Mouse (Mus musculus): Measurements from ENCODE around the gene Ece2. TPM values are rescaled to one million over a fixed set of nuclear protein-coding genes. Genes with fewer than 3 reads are reported as not detected.
A peak's percentile ranks its signal among the peaks of the same experiment; 100 is the strongest.

The Ece2 gene
- polyA plus RNA-seq (2015; fragmentation: Nextera tagmentation; extraction: Ambion mirVana) = 2.4 and 2.6 TPM in 2 replicates

DNA sequence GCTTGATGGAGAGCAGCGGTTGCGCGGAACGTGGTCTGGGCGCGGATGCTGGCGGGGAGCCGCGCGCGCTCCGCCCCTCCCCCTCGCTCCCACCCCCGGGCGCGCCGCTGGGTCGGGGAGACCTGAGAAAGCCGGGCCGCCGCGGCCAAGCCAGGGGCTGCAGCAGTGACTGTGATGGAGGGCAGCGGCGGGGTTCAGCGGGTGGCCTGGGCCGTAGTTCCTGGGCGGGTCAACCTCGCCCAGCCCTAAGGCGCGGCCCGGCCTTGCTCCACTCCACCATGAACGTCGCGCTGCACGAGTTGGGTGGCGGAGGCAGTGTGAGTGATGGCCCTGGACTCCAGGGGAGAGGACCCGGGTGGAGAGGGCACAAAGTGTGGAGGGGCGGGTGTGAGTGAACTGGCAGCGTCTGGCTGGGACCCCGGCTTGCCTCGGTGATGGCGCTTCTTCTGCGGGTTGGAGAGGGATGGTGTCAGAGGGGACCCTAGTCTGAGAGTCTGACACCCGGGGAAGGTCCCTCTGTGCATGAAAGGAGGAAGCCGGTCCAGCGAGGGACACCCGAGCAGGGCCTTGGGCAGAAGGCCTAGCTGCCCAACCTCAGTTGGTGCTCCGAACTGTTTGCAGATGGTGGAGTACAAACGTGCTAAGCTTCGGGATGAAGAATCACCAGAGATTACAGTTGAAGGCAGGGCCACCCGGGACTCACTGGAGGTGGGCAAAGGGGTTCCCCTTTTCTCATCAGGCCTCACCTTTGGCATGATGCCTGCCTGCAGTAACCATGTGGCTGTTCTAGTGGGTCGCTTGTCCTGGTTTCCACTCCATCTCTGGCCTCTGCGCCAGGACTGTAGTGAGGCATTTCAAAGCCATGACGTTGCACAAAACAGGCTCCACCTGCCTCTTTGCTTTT lies at the start of gene Ece2:
Gene Ece2 (plus strand): TSS at position 98 of the 904 bp plus-strand sequence.
- no peaks in the 10 kb centered on the region for H3K9me3 ChIP-seq (replicated peaks; ENCODE audit: control insufficient read depth, low read length)
- peak within 1 kb of the TSS; percentile 59 for H3K4me3 ChIP-seq (replicated peaks; ENCODE audit: low read length)
- peak within 1 kb of the TSS; percentile 87 for H3K4me2 ChIP-seq (ENCODE audit: low read depth, low read length)
- H3K27ac ChIP-seq (ENCODE audit: low read length) = no peak within 1 kb of the TSS
- H3K4me1 ChIP-seq (ENCODE audit: control insufficient read depth, insufficient read depth, low read length) = peaks cover 7% of the 10 kb centered on the region; the same call in 1 of the 2 replicates
- peak within 1 kb of the TSS; percentile 72 for H3K9ac ChIP-seq (ENCODE audit: low read length)
- ATAC-seq (ENCODE audit: insufficient read depth, low FRiP score) = peak; percentile 66; the same call in 1 of the 2 replicates
- H3K27me3 ChIP-seq (ENCODE audit: control insufficient read depth, insufficient read depth, low read length) = peaks cover 11% of the 10 kb centered on the region; the same call in 1 of the 2 replicates
- no peaks in the 10 kb centered on the region for H3K36me3 ChIP-seq (ENCODE audit: control insufficient read depth, insufficient read depth, low read length)
- 6% methylated on average over 54 of the region's 54 CpGs for WGBS

DNA sequence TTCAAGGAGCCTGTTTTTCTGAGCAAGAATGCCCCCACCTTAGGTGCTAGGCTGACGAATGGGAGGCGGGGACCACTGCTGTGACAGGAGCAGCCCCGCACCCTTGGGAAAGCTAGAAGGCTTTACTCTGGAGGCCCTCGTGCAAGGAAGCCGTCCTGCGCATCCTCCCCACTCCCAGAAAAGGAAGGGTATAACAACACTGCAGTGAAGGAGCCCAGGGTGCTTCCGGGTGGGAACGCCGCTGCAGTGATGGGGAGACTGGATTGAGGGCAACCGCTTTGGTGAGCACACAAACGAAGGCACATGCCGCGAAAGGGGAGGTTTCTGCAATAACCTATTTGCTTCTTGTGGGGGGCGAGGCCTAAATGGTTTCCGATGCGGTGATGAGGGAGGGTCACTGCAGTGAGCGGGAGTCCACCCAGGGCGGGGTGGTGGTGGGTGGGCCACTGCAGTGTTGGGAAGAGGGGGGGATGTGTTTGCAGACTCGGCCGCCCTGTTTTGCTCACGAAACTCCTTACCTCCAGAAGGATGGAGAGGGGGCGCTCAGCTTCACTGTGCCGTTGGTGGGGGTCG lies 40.2 kb upstream of the Ece2 start, which contains the start of gene Vwa5b2:
Gene Vwa5b2 (plus strand): TSS at position 106 of the 573 bp plus-strand sequence.
- H3K4me2 ChIP-seq (ENCODE audit: low read depth, low read length) = peak within 1 kb of the TSS; percentile 90

DNA sequence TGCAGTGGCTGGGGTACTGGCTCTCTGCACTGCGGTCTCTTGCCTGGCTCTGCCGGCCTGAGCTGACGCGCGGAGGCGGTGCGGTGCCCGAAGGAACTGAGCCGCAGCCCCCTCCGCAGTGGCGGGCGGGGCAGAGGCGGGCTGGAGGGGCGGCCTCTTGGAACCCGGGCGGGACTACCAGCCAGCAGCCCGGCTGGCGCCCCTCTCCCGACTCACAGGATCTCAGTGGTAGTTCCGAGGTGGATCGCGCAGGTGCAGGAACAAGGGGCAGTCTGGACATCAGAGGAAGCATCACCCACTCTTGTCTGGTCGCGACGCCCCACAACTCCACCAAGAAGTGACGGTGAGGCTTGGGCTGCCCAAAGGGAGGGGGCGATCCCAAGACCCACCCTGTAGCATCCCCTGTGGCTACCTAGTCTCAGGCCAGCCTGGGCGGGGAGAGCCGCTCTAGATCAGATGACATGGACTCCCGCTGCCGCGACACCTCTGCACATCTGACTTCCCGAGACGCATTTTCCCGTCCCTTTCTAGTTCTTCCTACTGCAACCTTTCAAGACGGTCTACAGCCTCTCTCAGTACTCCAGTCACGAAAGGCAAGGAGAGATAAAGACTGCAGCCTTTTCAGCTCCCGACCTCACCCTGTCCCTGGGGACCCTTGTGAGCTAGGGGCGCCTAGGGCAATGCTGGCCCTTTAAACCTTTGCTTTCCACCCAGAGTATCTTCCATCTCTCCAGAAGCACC lies 39.5 kb upstream of the Ece2 start:
- Histone ChIP-seq H3K36me3 (ENCODE audit: control insufficient read depth, insufficient read depth, low read length) (no peaks in the 10 kb centered on the region), H3K27me3 (ENCODE audit: control insufficient read depth, insufficient read depth, low read length) (peaks cover 43% of the 10 kb centered on the region), H3K9ac (ENCODE audit: low read length) (peak overlapping the region; percentile 66), H3K4me3 (replicated peaks; ENCODE audit: low read length) (peak overlapping the region; percentile 56), H3K4me2 (ENCODE audit: low read depth, low read length) (peak overlapping the region; percentile 90), H3K27ac (ENCODE audit: low read length) (no peak overlapping the region), H3K4me1 (ENCODE audit: control insufficient read depth, insufficient read depth, low read length) (peaks cover 10% of the 10 kb centered on the region), H3K9me3 (replicated peaks; ENCODE audit: control insufficient read depth, low read length) (no peaks in the 10 kb centered on the region)
- peak; percentile 68; the same call in 1 of the 2 replicates for ATAC-seq (ENCODE audit: insufficient read depth, low FRiP score)
- under 1% methylated on average over 39 of the region's 39 CpGs for WGBS

More for the DNA sequence above, 40.2 kb upstream of the Ece2 start, which contains the start of gene Vwa5b2:
- peak within 1 kb of the TSS; percentile 66 for H3K9ac ChIP-seq (ENCODE audit: low read length)
- no peak within 1 kb of the TSS for H3K27ac ChIP-seq (ENCODE audit: low read length)
- H3K4me3 ChIP-seq (replicated peaks; ENCODE audit: low read length) = peak within 1 kb of the TSS; percentile 56
- peak; percentile 64; the same call in 1 of the 2 replicates for ATAC-seq (ENCODE audit: insufficient read depth, low FRiP score)
- no peaks in the 10 kb centered on the region for H3K9me3 ChIP-seq (replicated peaks; ENCODE audit: control insufficient read depth, low read length)
- H3K27me3 ChIP-seq (ENCODE audit: control insufficient read depth, insufficient read depth, low read length) = peaks cover 43% of the 10 kb centered on the region
- peaks cover 10% of the 10 kb centered on the region for H3K4me1 ChIP-seq (ENCODE audit: control insufficient read depth, insufficient read depth, low read length)
- WGBS = under 1% methylated on average over 24 of the region's 24 CpGs
- H3K36me3 ChIP-seq (ENCODE audit: control insufficient read depth, insufficient read depth, low read length) = no peaks in the 10 kb centered on the region

DNA sequence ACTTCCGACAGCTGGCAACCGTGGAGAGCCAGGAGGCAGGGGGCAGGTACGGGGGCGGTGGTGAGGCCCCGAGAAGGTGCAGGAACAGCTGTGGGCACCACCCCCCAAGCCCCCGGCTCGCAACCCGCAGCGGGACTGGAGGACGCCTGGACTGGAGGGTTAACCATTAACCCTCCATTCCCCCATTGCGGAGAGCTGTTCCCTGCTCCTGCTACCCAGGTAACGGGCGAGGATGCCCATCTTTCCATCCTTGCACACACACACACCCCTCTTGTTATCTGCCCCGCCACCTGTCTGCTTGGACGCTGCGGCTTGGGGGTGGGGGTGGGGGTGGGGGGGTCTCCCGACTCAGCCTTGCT lies 39.0 kb upstream of the Ece2 start:
- WGBS = 3% methylated on average over 17 of the region's 17 CpGs
- Histone ChIP-seq H3K27me3 (ENCODE audit: control insufficient read depth, insufficient read depth, low read length) (peaks cover 43% of the 10 kb centered on the region), H3K9ac (ENCODE audit: low read length) (0 out of 2 replicates have a peak overlapping the region, but pooled peaks have one; percentile 66), H3K27ac (ENCODE audit: low read length) (no peak overlapping the region), H3K4me3 (replicated peaks; ENCODE audit: low read length) (peak overlapping the region; percentile 56), H3K4me2 (ENCODE audit: low read depth, low read length) (peak overlapping the region; percentile 90), H3K9me3 (replicated peaks; ENCODE audit: control insufficient read depth, low read length) (no peaks in the 10 kb centered on the region), H3K4me1 (ENCODE audit: control insufficient read depth, insufficient read depth, low read length) (peaks cover 10% of the 10 kb centered on the region), H3K36me3 (ENCODE audit: control insufficient read depth, insufficient read depth, low read length) (no peaks in the 10 kb centered on the region)
- ATAC-seq (ENCODE audit: insufficient read depth, low FRiP score) = no peak

DNA sequence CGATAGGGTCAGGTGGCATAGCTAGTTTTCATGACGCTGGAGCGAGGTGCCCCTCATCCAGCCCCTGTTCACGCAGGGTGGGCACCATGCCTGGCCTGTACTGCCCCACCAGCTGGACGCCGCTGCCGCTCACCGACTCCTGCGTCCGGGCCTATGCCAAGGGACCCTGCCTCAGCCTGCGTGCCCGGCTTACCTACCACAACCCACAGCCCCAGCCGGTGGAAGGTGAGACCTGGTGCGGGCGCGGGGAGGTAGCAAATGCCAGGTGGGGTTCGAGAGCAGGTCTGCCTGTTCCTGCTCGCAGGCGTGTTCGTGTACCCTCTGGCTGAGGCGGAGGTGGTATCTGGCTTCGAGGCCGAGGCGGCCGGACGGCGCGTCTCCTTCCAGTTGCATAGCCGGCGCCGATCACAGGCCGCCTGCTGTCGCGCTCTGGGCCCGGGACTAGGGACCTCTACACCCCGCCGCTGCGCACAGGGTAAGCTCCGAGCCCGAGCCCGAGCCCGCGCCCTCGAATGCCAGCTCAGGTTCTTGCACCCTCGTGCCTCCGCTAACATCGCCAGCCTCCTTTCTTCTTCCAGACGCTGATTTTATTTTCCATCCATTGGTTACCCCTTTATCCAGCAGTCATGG lies 38.4 kb upstream of the Ece2 start:
- no peak overlapping the region for H3K4me2 ChIP-seq (ENCODE audit: low read depth, low read length)
- peaks cover 43% of the 10 kb centered on the region for H3K27me3 ChIP-seq (ENCODE audit: control insufficient read depth, insufficient read depth, low read length)
- H3K27ac ChIP-seq (ENCODE audit: low read length) = no peak overlapping the region
- H3K4me1 ChIP-seq (ENCODE audit: control insufficient read depth, insufficient read depth, low read length) = peaks cover 10% of the 10 kb centered on the region
- H3K4me3 ChIP-seq (replicated peaks; ENCODE audit: low read length) = peak overlapping the region; percentile 19; the same call in 1 of the 2 replicates
- H3K36me3 ChIP-seq (ENCODE audit: control insufficient read depth, insufficient read depth, low read length) = no peaks in the 10 kb centered on the region
- H3K9ac ChIP-seq (ENCODE audit: low read length) = no peak overlapping the region
- ATAC-seq (ENCODE audit: insufficient read depth, low FRiP score) = no peak
- H3K9me3 ChIP-seq (replicated peaks; ENCODE audit: control insufficient read depth, low read length) = no peaks in the 10 kb centered on the region
- 4% methylated on average over 48 of the region's 48 CpGs for WGBS

DNA sequence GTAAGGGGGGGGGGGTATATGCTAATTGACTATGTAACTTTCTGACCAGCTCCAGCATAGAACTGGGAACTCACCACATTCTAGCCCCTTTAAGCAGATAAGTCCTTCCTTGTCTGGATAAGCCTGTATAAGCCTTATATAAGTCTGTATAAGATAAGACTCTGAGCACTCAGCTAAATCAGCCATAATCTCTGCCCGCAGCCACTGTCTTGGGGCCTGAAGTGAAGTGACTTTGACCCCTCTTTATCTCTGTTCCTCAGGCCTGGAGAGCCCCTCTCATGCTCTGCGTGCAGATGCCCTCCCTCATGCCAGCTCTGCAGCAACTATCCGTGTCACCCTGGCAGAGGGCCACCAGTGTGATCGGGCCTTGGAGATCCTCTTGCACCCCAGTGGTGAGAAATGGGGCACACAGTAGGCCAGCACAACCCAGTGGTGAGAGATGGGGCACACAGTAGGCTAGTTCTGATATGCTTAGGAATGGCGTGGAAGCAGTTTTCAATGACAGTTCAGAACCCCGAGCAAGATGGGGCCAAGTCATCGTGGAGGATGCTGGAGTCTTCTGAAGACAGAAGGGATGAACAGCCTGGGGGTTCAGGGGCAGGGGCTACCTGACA lies 34.5 kb upstream of the Ece2 start:
- no peak for ATAC-seq (ENCODE audit: insufficient read depth, low FRiP score)
- Histone ChIP-seq H3K27me3 (ENCODE audit: control insufficient read depth, insufficient read depth, low read length) (peaks cover 27% of the 10 kb centered on the region), H3K36me3 (ENCODE audit: control insufficient read depth, insufficient read depth, low read length) (no peaks in the 10 kb centered on the region), H3K9ac (ENCODE audit: low read length) (no peak overlapping the region), H3K9me3 (replicated peaks; ENCODE audit: control insufficient read depth, low read length) (no peaks in the 10 kb centered on the region), H3K4me3 (replicated peaks; ENCODE audit: low read length) (no peak overlapping the region), H3K27ac (ENCODE audit: low read length) (no peak overlapping the region), H3K4me2 (ENCODE audit: low read depth, low read length) (no peak overlapping the region), H3K4me1 (ENCODE audit: control insufficient read depth, insufficient read depth, low read length) (peaks cover 3% of the 10 kb centered on the region)
- WGBS = 75% methylated on average over 7 of the region's 7 CpGs

DNA sequence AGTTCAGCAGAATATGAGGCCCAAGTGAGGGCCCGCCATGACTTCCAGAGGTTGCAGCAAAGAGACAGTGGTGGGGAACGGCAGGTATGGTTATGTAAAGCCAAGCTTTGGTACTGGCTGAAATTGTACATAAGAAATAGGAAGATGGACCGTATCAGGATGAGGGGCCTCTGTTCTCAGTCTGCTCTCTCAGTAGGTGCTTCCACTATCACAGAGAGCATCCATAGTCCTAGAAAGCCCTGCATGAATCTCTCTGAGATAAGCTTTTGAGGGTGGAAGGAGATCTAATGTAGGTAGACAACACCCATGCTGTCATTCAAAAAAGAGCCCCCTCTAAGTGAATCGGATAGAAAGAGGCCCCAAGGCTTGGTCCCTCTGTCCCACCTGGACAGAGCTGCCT lies 33.9 kb upstream of the Ece2 start:
- Histone ChIP-seq H3K27me3 (ENCODE audit: control insufficient read depth, insufficient read depth, low read length) (peaks cover 21% of the 10 kb centered on the region), H3K9me3 (replicated peaks; ENCODE audit: control insufficient read depth, low read length) (no peaks in the 10 kb centered on the region), H3K36me3 (ENCODE audit: control insufficient read depth, insufficient read depth, low read length) (no peaks in the 10 kb centered on the region), H3K4me3 (replicated peaks; ENCODE audit: low read length) (no peak overlapping the region), H3K4me2 (ENCODE audit: low read depth, low read length) (no peak overlapping the region), H3K27ac (ENCODE audit: low read length) (no peak overlapping the region), H3K9ac (ENCODE audit: low read length) (no peak overlapping the region), H3K4me1 (ENCODE audit: control insufficient read depth, insufficient read depth, low read length) (peaks cover 3% of the 10 kb centered on the region)
- WGBS = 79% methylated on average over 4 of the region's 4 CpGs
- no peak for ATAC-seq (ENCODE audit: insufficient read depth, low FRiP score)

DNA sequence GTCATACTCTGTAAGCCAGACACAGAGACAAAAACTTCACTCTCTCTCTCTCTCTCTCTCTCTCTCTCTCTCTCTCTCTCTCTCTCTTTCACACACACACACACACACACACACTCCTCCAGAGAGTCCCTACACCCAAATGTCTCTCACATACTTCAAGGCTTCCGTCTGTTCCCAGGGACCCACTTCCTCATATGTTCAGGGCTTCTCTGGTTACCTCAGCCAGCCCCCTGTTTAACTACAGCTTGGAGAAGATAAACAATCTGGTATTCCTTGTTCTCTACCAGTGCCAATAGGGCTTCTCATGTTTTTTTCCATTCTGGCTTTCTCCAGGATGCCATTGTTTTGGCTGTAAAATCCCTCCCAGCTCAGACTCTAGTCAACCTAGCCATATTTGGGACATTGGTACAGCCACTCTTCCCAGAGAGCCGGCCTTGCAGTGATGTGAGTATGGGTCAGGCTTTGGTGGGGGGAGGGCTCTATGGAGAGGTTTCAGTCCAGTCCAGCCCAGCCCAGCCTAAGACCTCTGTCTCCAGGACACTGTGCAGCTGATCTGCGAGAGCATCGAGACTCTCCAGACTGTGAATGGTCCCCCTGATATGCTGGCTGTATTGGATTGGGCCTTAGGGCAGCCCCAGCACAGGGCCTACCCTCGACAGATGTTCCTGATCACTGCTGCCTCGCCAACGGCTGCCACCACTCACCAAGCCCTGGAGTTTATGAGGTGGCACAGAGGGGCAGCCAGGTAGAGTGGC lies 32.8 kb upstream of the Ece2 start:
- 45% methylated on average over 7 of the region's 7 CpGs for WGBS
- peak; percentile 17; the same call in 1 of the 2 replicates for ATAC-seq (ENCODE audit: insufficient read depth, low FRiP score)
- H3K27ac ChIP-seq (ENCODE audit: low read length) = peak overlapping the region; percentile 27

More for the DNA sequence above, 32.8 kb upstream of the Ece2 start:
- Histone ChIP-seq H3K4me2 (ENCODE audit: low read depth, low read length) (no peak overlapping the region), H3K36me3 (ENCODE audit: control insufficient read depth, insufficient read depth, low read length) (no peaks in the 10 kb centered on the region), H3K9me3 (replicated peaks; ENCODE audit: control insufficient read depth, low read length) (no peaks in the 10 kb centered on the region), H3K4me1 (ENCODE audit: control insufficient read depth, insufficient read depth, low read length) (no peaks in the 10 kb centered on the region; the same call in 1 of the 2 replicates), H3K27me3 (ENCODE audit: control insufficient read depth, insufficient read depth, low read length) (peaks cover 10% of the 10 kb centered on the region), H3K4me3 (replicated peaks; ENCODE audit: low read length) (no peak overlapping the region), H3K9ac (ENCODE audit: low read length) (no peak overlapping the region)
